Mouse (Mus musculus) cerebellum, adult 2 months (tissue): ENCODE results near the gene Fnbp4.

Experiments used
- CTCF ChIP-seq: fragments of 200-500 bp; IDR thresholded peaks from 2 replicates; pipeline ENCODE4 v1.5.1; 2011; ENCODE audit warnings: low read depth, mild to moderate bottlenecking, control low read depth, low read length, moderate library complexity, borderline replicate concordance; ENCODE audit not compliant: insufficient read depth
- POLR2A ChIP-seq: fragments of 200-500 bp; IDR thresholded peaks from 2 replicates; pipeline ENCODE4 v1.6.1; 2011; ENCODE audit warnings: low read length, control low read depth, borderline replicate concordance; ENCODE audit not compliant: insufficient read depth

DNA sequence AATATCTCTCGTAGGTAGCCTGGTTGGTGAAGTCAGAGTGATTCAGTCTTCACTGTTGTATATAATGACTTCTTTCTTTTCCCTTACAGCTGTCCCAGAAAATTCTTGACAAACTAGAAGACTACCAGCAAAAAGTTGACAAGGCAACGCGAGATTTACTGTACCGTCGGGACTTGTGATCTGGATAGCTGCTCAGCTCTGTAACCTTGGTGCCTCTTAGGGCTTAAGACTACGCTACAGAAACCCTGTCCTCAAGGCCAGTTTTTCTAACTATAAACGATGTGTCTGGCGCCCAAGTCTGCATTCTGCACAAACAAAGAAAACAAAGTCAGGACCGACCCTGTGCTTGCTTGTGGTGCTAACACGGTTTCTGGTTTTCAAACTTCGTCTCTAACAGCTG lies 9.8 kb upstream of the Fnbp4 start:
- no peak for TF ChIP-seq CTCF
- no peak for TF ChIP-seq POLR2A
